Mouse (Mus musculus) embryonic facial prominence, embryonic 14.5 days (tissue): ENCODE measurements at regions not wholly inside any gene's neighbourhood (a gene's known extent, or its start where the extent isn't known, plus 50 kb on each side); places are given as distances from the start of the nearest gene placed in this dataset.
A peak's percentile ranks its signal among the peaks of the same experiment; 100 is the strongest.

Source experiments
- ATAC-seq: fragments of 200-750 bp; cut with Nextera tagmentation; 2 replicates; pipeline ENCODE4 v1.8.0; 2017; ENCODE audit warnings: low read depth, moderate number of reproducible peaks, moderate TSS enrichment
- DNase-seq: peaks from one replicate; pipeline ENCODE4 v3.0.0-alpha.2; 2015; ENCODE audit warnings: low spot score
- H3K27ac ChIP-seq: fragments of 300-500 bp; sonication (generic); replicated peaks from 2 replicates; pipeline ENCODE4 v1.5.1; 2014; ENCODE audit warnings: low read depth, mild to moderate bottlenecking, low read length, moderate library complexity
- H3K27me3 ChIP-seq: fragments of 300-500 bp; sonication (generic); replicated peaks from 2 replicates; pipeline ENCODE4 v1.6.1; 2014; ENCODE audit warnings: low read length; ENCODE audit not compliant: control insufficient read depth, insufficient read depth
- H3K36me3 ChIP-seq: fragments of 300-500 bp; sonication (generic); 2 replicates; pipeline ENCODE4 v1.6.1; 2014; ENCODE audit warnings: low read length, mixed read lengths; ENCODE audit not compliant: control insufficient read depth, insufficient read depth
- H3K4me1 ChIP-seq: fragments of 300-500 bp; sonication (generic); 2 replicates; pipeline ENCODE4 v1.6.1; 2014; ENCODE audit warnings: antibody characterized with exemption, low read length; ENCODE audit not compliant: control insufficient read depth, insufficient read depth
- H3K4me2 ChIP-seq: fragments of 300-500 bp; sonication (generic); 2 replicates; pipeline ENCODE4 v1.6.1; 2014; ENCODE audit warnings: low read depth, mild to moderate bottlenecking, low read length, moderate library complexity, mixed read lengths
- H3K4me3 ChIP-seq: fragments of 300-500 bp; sonication (generic); 2 replicates; pipeline ENCODE4 v1.5.1; 2014; ENCODE audit warnings: low read depth, mild to moderate bottlenecking, low read length
- H3K9ac ChIP-seq: fragments of 300-500 bp; sonication (generic); 2 replicates; pipeline ENCODE4 v1.6.1; 2014; ENCODE audit warnings: low read depth, mild to moderate bottlenecking, low read length, moderate library complexity, mixed read lengths
- H3K9me3 ChIP-seq: fragments of 300-500 bp; sonication (generic); 2 replicates; pipeline ENCODE4 v1.6.1; 2016; ENCODE audit warnings: low read length; ENCODE audit not compliant: control insufficient read depth
- WGBS: fragments of 180-500 bp; shearing (Covaris S2); extraction: QIAGEN DNeasy Blood & Tissue Kit; methylation state at CpG from one replicate; pipeline ENCODE4 v1.1.7; 2014; 5-methylcytosine and 5-hydroxymethylcytosine counted together

DNA sequence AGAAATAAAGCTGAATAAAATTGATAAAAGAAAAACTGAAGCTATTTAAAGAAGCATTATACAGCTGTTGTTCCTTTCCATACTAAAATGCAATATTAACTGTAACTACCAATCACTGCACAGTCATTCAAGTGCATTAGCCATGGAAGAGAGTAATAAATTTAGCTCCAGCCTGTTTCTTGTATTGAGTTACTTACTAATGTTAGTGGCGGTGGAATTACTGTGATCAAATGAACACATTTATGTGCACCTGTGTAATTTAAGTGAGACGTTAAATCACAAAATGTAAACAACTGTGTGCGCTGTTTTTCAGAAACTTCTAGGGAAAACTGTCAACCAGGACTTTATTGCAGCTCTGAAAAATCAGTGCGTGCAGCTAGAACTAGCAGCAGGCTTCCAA is 222.4 kb downstream of the Tusc1 start:
- H3K9ac ChIP-seq: no peak overlapping the region
- H3K9me3 ChIP-seq: no peaks in the 10 kb centered on the region
- ATAC-seq (no peak), DNase-seq (peak; percentile 6)
- no peaks in the 10 kb centered on the region for H3K36me3 ChIP-seq
- H3K4me1 ChIP-seq: no peaks in the 10 kb centered on the region
- no peak overlapping the region for H3K27ac ChIP-seq
- H3K27me3 ChIP-seq: no peaks in the 10 kb centered on the region
- H3K4me3 ChIP-seq: no peak overlapping the region
- no peak overlapping the region for H3K4me2 ChIP-seq
- WGBS: 63% methylated on average over 4 of the region's 4 CpGs

DNA sequence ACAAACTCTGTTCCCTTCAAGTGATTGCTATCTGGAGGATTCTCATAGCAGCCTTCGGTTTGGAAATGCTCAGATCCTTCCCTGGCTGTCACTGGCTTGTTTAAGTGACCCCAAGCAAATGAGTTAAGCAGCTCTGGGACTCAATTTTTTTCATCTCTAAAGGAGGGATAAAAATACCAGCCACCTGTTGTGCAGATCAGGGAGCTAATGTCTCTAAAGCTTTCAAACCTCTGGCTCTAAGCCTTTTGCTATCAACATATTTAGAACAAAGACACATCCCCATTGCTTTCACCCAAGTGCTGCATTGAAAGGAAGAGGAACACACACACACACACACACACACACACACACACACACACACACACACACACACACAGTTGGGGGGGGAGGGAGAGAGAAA is 241.2 kb downstream of the Tusc1 start:
- H3K27me3 ChIP-seq: no peaks in the 10 kb centered on the region
- H3K4me2 ChIP-seq: no peak overlapping the region
- H3K36me3 ChIP-seq: no peaks in the 10 kb centered on the region
- no peaks in the 10 kb centered on the region for H3K9me3 ChIP-seq
- no peak overlapping the region for H3K27ac ChIP-seq
- WGBS: 64% methylated on average over 1 of the region's 1 CpGs
- no peaks in the 10 kb centered on the region for H3K4me1 ChIP-seq
- DNase-seq: peak; percentile 34
- H3K4me3 ChIP-seq: no peak overlapping the region
- H3K9ac ChIP-seq: no peak overlapping the region
- no peak for ATAC-seq

DNA sequence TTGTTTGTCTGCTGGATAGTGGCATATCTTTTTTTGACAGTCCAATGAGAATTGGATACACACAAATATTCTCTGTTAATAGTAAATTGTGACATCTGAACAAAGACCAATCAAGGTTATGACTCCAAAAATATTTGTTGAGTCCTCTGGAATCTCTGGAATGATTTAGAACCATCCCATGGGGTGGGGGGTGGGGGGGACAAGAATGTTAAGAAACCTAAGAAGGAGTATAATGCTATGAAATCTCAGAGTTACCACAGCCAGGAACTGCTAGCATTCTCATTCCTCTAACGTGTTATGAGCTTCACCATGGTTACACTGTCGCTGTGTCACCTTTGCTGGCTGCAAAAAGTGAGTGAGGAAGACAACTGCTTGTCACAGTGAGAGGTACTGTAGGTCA is 271.8 kb downstream of the Tusc1 start:
- H3K27ac ChIP-seq: no peak overlapping the region
- H3K9me3 ChIP-seq: no peaks in the 10 kb centered on the region
- H3K27me3 ChIP-seq: no peaks in the 10 kb centered on the region
- no peak overlapping the region for H3K4me3 ChIP-seq
- WGBS: 63% methylated on average over 2 of the region's 2 CpGs
- no peaks in the 10 kb centered on the region for H3K36me3 ChIP-seq
- no peak overlapping the region for H3K4me2 ChIP-seq
- no peak overlapping the region for H3K9ac ChIP-seq
- DNase-seq (no peak), ATAC-seq (no peak)
- no peaks in the 10 kb centered on the region for H3K4me1 ChIP-seq
